Mouse (Mus musculus) liver, adult 2 months (tissue): ENCODE data around the gene Slc2a4. TPM values are rescaled to one million over a fixed set of nuclear protein-coding genes. Genes with fewer than 3 reads are reported as not detected.

Experiments
- DNase-seq: peaks from one replicate; pipeline ENCODE4 v3.0.0-alpha.2; 2011; ENCODE audit warnings: low read depth, low spot score; ENCODE audit errors: extremely low read depth
- H3K27ac ChIP-seq: fragments of 200-500 bp; replicated peaks from 2 replicates; pipeline ENCODE4 v1.5.1; 2012; ENCODE audit warnings: low read depth, mild to moderate bottlenecking, control low read depth, inconsistent platforms, low read length; ENCODE audit not compliant: insufficient read depth
- H3K27me3 ChIP-seq: fragments of 200-500 bp; 2 replicates; pipeline ENCODE4 v1.6.1; 2012; ENCODE audit warnings: mild to moderate bottlenecking, moderate library complexity, low read length, inconsistent platforms; ENCODE audit not compliant: control insufficient read depth, insufficient read depth
- H3K36me3 ChIP-seq: fragments of 200-500 bp; 2 replicates; pipeline ENCODE4 v1.6.1; 2012; ENCODE audit warnings: low read length, inconsistent platforms; ENCODE audit not compliant: control insufficient read depth, insufficient read depth
- H3K4me1 ChIP-seq: fragments of 200-500 bp; 2 replicates; pipeline ENCODE4 v1.6.1; 2011; ENCODE audit warnings: low read length; ENCODE audit not compliant: control insufficient read depth, insufficient read depth
- H3K4me3 ChIP-seq: fragments of 200-500 bp; 2 replicates; pipeline ENCODE4 v1.5.1; 2011; ENCODE audit warnings: low read depth, mild to moderate bottlenecking, control low read depth, low read length, moderate library complexity; ENCODE audit not compliant: insufficient read depth
- H3K79me2 ChIP-seq: fragments of 200-500 bp; 2 replicates; pipeline ENCODE4 v1.6.1; 2012; ENCODE audit warnings: inconsistent platforms, mild to moderate bottlenecking, low read length, moderate library complexity; ENCODE audit not compliant: control insufficient read depth, insufficient read depth
- H3K9ac ChIP-seq: fragments of 200-500 bp; 2 replicates; pipeline ENCODE4 v1.6.1; 2012; ENCODE audit warnings: low read depth, mild to moderate bottlenecking, control low read depth, inconsistent platforms, low read length
- CTCF ChIP-seq: fragments of 200-500 bp; IDR thresholded peaks from 2 replicates; pipeline ENCODE4 v1.5.1; 2011; ENCODE audit warnings: low read depth, low read length, control low read depth
- POLR2A ChIP-seq: fragments of 200-500 bp; IDR thresholded peaks from 2 replicates; pipeline ENCODE4 v1.6.1; 2011; ENCODE audit warnings: low read length, control low read depth; ENCODE audit not compliant: insufficient read depth; ENCODE audit errors: extremely low read depth
- WGBS: fragments of 180-500 bp; shearing (Covaris S2); methylation state at CpG from one replicate; pipeline ENCODE4 v1.1.7; 2018; 5-methylcytosine and 5-hydroxymethylcytosine counted together
- polyA plus RNA-seq: library from polyadenylated mRNA; depleted of rRNA; stranded (reverse); fragments of >200 nt; gene quantifications from 2 replicates; pipeline ENCODE4 v1.2.3, GENCODE M21; 2012; rRNA removed
- total RNA-seq: library from RNA; depleted of rRNA; stranded (reverse); fragments of >200 nt; gene quantifications from 2 replicates; pipeline ENCODE4 v1.2.3, GENCODE M21; 2014; rRNA removed

Gene Slc2a4
- total and polyA plus RNA-seq, 2 experiments = 0.39 to 0.83 TPM

- peak overlapping the region; percentile 67 for H3K9ac ChIP-seq
- no peaks in the 10 kb centered on the region for H3K4me1 ChIP-seq
- no peak for TF ChIP-seq CTCF
- under 1% methylated on average over 39 of the region's 39 CpGs for WGBS
- DNase-seq = no peak
- H3K27ac ChIP-seq = no peak overlapping the region
- H3K79me2 ChIP-seq = no peaks in the 10 kb centered on the region
- no peaks in the 10 kb centered on the region for H3K27me3 ChIP-seq
- peaks cover 3% of the 10 kb centered on the region; the same call in 1 of the 2 replicates for H3K36me3 ChIP-seq
- H3K4me3 ChIP-seq = peak overlapping the region; percentile 64
These were observed 46.0 kb downstream of the Slc2a4 start for GRCm38 (mm10) chr11:69901993-69902392.

GRCm38 (mm10) chr11:69901406-69901846 is 46.6 kb downstream of the Slc2a4 start:
- Histone ChIP-seq H3K27me3 (no peaks in the 10 kb centered on the region), H3K36me3 (peaks cover 2% of the 10 kb centered on the region; the same call in 1 of the 2 replicates), H3K4me1 (no peaks in the 10 kb centered on the region), H3K9ac (peak overlapping the region; percentile 67), H3K27ac (peak overlapping the region; percentile 69), H3K4me3 (peak overlapping the region; percentile 64), H3K79me2 (no peaks in the 10 kb centered on the region)
- 0% methylated on average over 42 of the region's 42 CpGs for WGBS
- DNase-seq = peak; percentile 88
- TF ChIP-seq POLR2A (0 out of 2 replicates have a peak, but pooled peaks have one; percentile 46), CTCF (no peak)

GRCm38 (mm10) chr11:69900471-69901405 is 47.2 kb downstream of the Slc2a4 start, which contains the start of the genes 2810408A11Rik and Neurl4:
2810408A11Rik (minus strand) TSS chr11:69900987.
Neurl4 (plus strand) TSS chr11:69901072.
- Histone ChIP-seq H3K27me3 (no peaks in the 10 kb centered on the region), H3K36me3 (peaks cover 2% of the 10 kb centered on the region; the same call in 1 of the 2 replicates), H3K27ac (peak within 1 kb of the TSS; percentile 69), H3K9ac (peak within 1 kb of the TSS; percentile 67), H3K79me2 (no peaks in the 10 kb centered on the region), H3K4me1 (no peaks in the 10 kb centered on the region), H3K4me3 (peak within 1 kb of the TSS; percentile 64)
- WGBS = 2% methylated on average over 38 of the region's 38 CpGs
- TF ChIP-seq POLR2A (0 out of 2 replicates have a peak, but pooled peaks have one; percentile 37), CTCF (no peak)
- peak; percentile 82 for DNase-seq

GRCm38 (mm10) chr11:69899870-69900269 is 48.1 kb downstream of the Slc2a4 start:
- Histone ChIP-seq H3K9ac (no peak overlapping the region), H3K79me2 (no peaks in the 10 kb centered on the region), H3K4me3 (no peak overlapping the region), H3K4me1 (no peaks in the 10 kb centered on the region), H3K27ac (no peak overlapping the region), H3K36me3 (peaks cover 2% of the 10 kb centered on the region; the same call in 1 of the 2 replicates), H3K27me3 (no peaks in the 10 kb centered on the region)
- no peak for DNase-seq
- TF ChIP-seq POLR2A (no peak), CTCF (no peak)
- 46% methylated on average over 4 of the region's 4 CpGs for WGBS

- no peak for TF ChIP-seq POLR2A
- TF ChIP-seq CTCF = no peak
- Histone ChIP-seq H3K36me3 (no peaks in the 10 kb centered on the region), H3K9ac (no peak within 1 kb of the TSS), H3K27ac (no peak within 1 kb of the TSS), H3K4me3 (no peak within 1 kb of the TSS), H3K79me2 (no peaks in the 10 kb centered on the region), H3K27me3 (no peaks in the 10 kb centered on the region), H3K4me1 (no peaks in the 10 kb centered on the region)
- no peak for DNase-seq
- 79% methylated on average over 4 of the region's 4 CpGs for WGBS
These were observed 52.7 kb downstream of the Slc2a4 start, which contains the start of gene Acap1 for GRCm38 (mm10) chr11:69895291-69895690. Acap1 (minus strand) TSS chr11:69895539.

DNA sequence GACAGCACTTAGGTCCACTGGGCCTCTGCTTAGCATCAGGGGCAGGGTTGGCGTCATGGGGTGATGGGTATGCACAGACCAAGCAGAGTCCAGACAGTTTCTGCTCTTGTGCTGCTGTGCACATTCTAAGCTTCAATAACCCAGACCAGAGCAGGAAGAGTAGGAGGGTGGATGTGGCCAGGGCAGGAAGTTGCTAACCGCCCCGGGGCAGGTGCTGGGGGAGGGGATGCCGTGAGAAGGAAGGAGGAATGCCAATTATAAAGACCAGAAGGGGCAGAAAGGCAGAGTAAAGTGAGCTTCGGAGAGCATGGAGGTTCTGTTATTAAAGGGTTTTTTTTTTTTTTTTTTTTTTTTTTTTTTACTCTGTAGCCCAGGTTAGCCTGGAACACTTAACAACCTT is 53.3 kb downstream of the Slc2a4 start:
- no peak overlapping the region for H3K27ac ChIP-seq
- H3K27me3 ChIP-seq = no peaks in the 10 kb centered on the region
- TF ChIP-seq POLR2A (no peak), CTCF (no peak)
- H3K79me2 ChIP-seq = no peaks in the 10 kb centered on the region
- no peaks in the 10 kb centered on the region for H3K4me1 ChIP-seq
- no peak for DNase-seq
- no peaks in the 10 kb centered on the region for H3K36me3 ChIP-seq
- H3K9ac ChIP-seq = no peak overlapping the region
- WGBS = 72% methylated on average over 5 of the region's 5 CpGs
- H3K4me3 ChIP-seq = no peak overlapping the region

Other genes with a start within 250 kb of the Slc2a4 start
Only the 30 nearest of the 33 such genes appear.
- gene Zbtb4, start 182.3 kb downstream of the Slc2a4 start, total RNA-seq = 2.6 and 4.4 TPM in 2 replicates
- 8.2 and 9.7 TPM in 2 replicates for gene Zbtb4, start 182.3 kb downstream of the Slc2a4 start, polyA plus RNA-seq
- 0.46 and 0.54 TPM in 2 replicates for gene Chrnb1, start 152.2 kb downstream of the Slc2a4 start, total RNA-seq
- gene Chrnb1, start 152.2 kb downstream of the Slc2a4 start, polyA plus RNA-seq = 0.28 and 0.35 TPM in 2 replicates
- 0.18 and 0.20 TPM in 2 replicates for gene Fgf11, start 146.3 kb downstream of the Slc2a4 start, total RNA-seq
- gene Fgf11, start 146.3 kb downstream of the Slc2a4 start, polyA plus RNA-seq = 0.33 and 0.34 TPM in 2 replicates
- gene Tmem102, start 142.6 kb downstream of the Slc2a4 start, total RNA-seq = 2.3 and 2.4 TPM in 2 replicates
- 13.5 and 15.7 TPM in 2 replicates for gene Tmem102, start 142.6 kb downstream of the Slc2a4 start, polyA plus RNA-seq
- not detected in 2 replicates for gene Gm39566, start 132.9 kb downstream of the Slc2a4 start, total RNA-seq
- not detected in 2 replicates for gene Gm39566, start 132.9 kb downstream of the Slc2a4 start, polyA plus RNA-seq
- not detected in 2 replicates for gene Spem2, start 129.7 kb downstream of the Slc2a4 start, total RNA-seq
- gene Spem2, start 129.7 kb downstream of the Slc2a4 start, polyA plus RNA-seq = not detected in 2 replicates
- gene Spem1, start 126.0 kb downstream of the Slc2a4 start, total RNA-seq = not detected in 2 replicates
- gene Spem1, start 126.0 kb downstream of the Slc2a4 start, polyA plus RNA-seq = 0.09 TPM in 1 of 2 replicates, not detected in the other
- 0.18 and 0.34 TPM in 2 replicates for gene Nlgn2, start 110.4 kb downstream of the Slc2a4 start, total RNA-seq
- gene Nlgn2, start 110.4 kb downstream of the Slc2a4 start, polyA plus RNA-seq = 0.93 and 1.9 TPM in 2 replicates
- 326 and 353 TPM in 2 replicates for gene Tmem256, start 109.7 kb downstream of the Slc2a4 start, total RNA-seq
- 284 and 370 TPM in 2 replicates for gene Tmem256, start 109.7 kb downstream of the Slc2a4 start, polyA plus RNA-seq
- 1.5 and 2.6 TPM in 2 replicates for gene Plscr3, start 101.8 kb downstream of the Slc2a4 start, total RNA-seq
- 18.5 and 19.3 TPM in 2 replicates for gene Plscr3, start 101.8 kb downstream of the Slc2a4 start, polyA plus RNA-seq
- 0.07 and 0.18 TPM in 2 replicates for gene Tnk1, start 89.5 kb downstream of the Slc2a4 start, total RNA-seq
- gene Tnk1, start 89.5 kb downstream of the Slc2a4 start, polyA plus RNA-seq = 0.17 TPM in 2 replicates
- gene Tmem95, start 70.2 kb downstream of the Slc2a4 start, total RNA-seq = not detected in 2 replicates
- not detected in 2 replicates for gene Tmem95, start 70.2 kb downstream of the Slc2a4 start, polyA plus RNA-seq
- 0.65 and 1.0 TPM in 2 replicates for gene Kctd11, start 66.8 kb downstream of the Slc2a4 start, total RNA-seq
- 0.68 and 1.6 TPM in 2 replicates for gene Kctd11, start 66.8 kb downstream of the Slc2a4 start, polyA plus RNA-seq
- 1.2 and 1.9 TPM in 2 replicates for gene Acap1, start 52.6 kb downstream of the Slc2a4 start, total RNA-seq
- gene Acap1, start 52.6 kb downstream of the Slc2a4 start, polyA plus RNA-seq = 2.3 and 3.3 TPM in 2 replicates
- gene 2810408A11Rik, start 47.2 kb downstream of the Slc2a4 start, total RNA-seq = 0.13 and 0.18 TPM in 2 replicates
- 0.06 and 0.11 TPM in 2 replicates for gene 2810408A11Rik, start 47.2 kb downstream of the Slc2a4 start, polyA plus RNA-seq
- gene Neurl4, start 47.1 kb downstream of the Slc2a4 start, total RNA-seq = 10.1 and 14.0 TPM in 2 replicates
- 12.6 and 20.7 TPM in 2 replicates for gene Neurl4, start 47.1 kb downstream of the Slc2a4 start, polyA plus RNA-seq
- 7.0 and 8.5 TPM in 2 replicates for gene Gps2, start 34.3 kb downstream of the Slc2a4 start, total RNA-seq
- 32.3 and 41.0 TPM in 2 replicates for gene Gps2, start 34.3 kb downstream of the Slc2a4 start, polyA plus RNA-seq
- 321 and 404 TPM in 2 replicates for gene Eif5a, start 26.2 kb downstream of the Slc2a4 start, total RNA-seq
- gene Eif5a, start 26.2 kb downstream of the Slc2a4 start, polyA plus RNA-seq = 374 and 408 TPM in 2 replicates
- gene Ybx2, start 12.4 kb downstream of the Slc2a4 start, total RNA-seq = not detected in 2 replicates
- gene Ybx2, start 12.4 kb downstream of the Slc2a4 start, polyA plus RNA-seq = 0.20 TPM in 1 of 2 replicates, not detected in the other
- gene Cldn7, start 16.6 kb upstream of the Slc2a4 start, total RNA-seq = 0.20 and 0.37 TPM in 2 replicates
- gene Cldn7, start 16.6 kb upstream of the Slc2a4 start, polyA plus RNA-seq = 0.26 and 0.46 TPM in 2 replicates
- gene Ctdnep1, start 33.0 kb upstream of the Slc2a4 start, total RNA-seq = 6.6 and 13.4 TPM in 2 replicates
- 39.1 and 45.3 TPM in 2 replicates for gene Ctdnep1, start 33.0 kb upstream of the Slc2a4 start, polyA plus RNA-seq
- gene Elp5, start 34.3 kb upstream of the Slc2a4 start, total RNA-seq = 19.5 and 21.3 TPM in 2 replicates
- 30.8 and 33.7 TPM in 2 replicates for gene Elp5, start 34.3 kb upstream of the Slc2a4 start, polyA plus RNA-seq
- 175 and 176 TPM in 2 replicates for gene Gabarap, start 43.0 kb upstream of the Slc2a4 start, total RNA-seq
- gene Gabarap, start 43.0 kb upstream of the Slc2a4 start, polyA plus RNA-seq = 430 and 476 TPM in 2 replicates
- gene Phf23, start 47.6 kb upstream of the Slc2a4 start, total RNA-seq = 8.0 and 8.5 TPM in 2 replicates
- 8.8 and 12.1 TPM in 2 replicates for gene Phf23, start 47.6 kb upstream of the Slc2a4 start, polyA plus RNA-seq
- 2.8 TPM in 2 replicates for gene Dvl2, start 52.4 kb upstream of the Slc2a4 start, total RNA-seq
- 3.7 and 4.5 TPM in 2 replicates for gene Dvl2, start 52.4 kb upstream of the Slc2a4 start, polyA plus RNA-seq
- 314 and 344 TPM in 2 replicates for gene Acadvl, start 67.2 kb upstream of the Slc2a4 start, total RNA-seq
- gene Acadvl, start 67.2 kb upstream of the Slc2a4 start, polyA plus RNA-seq = 302 and 314 TPM in 2 replicates
- 0.37 and 1.0 TPM in 2 replicates for gene Dlg4, start 68.8 kb upstream of the Slc2a4 start, total RNA-seq
- 1.1 and 1.3 TPM in 2 replicates for gene Dlg4, start 68.8 kb upstream of the Slc2a4 start, polyA plus RNA-seq
- 531 and 680 TPM in 2 replicates for gene Asgr1, start 105.9 kb upstream of the Slc2a4 start, total RNA-seq
- gene Asgr1, start 105.9 kb upstream of the Slc2a4 start, polyA plus RNA-seq = 730 and 786 TPM in 2 replicates
- 166 and 194 TPM in 2 replicates for gene Asgr2, start 144.5 kb upstream of the Slc2a4 start, total RNA-seq
- 212 and 216 TPM in 2 replicates for gene Asgr2, start 144.5 kb upstream of the Slc2a4 start, polyA plus RNA-seq
- gene Mgl2, start 182.1 kb upstream of the Slc2a4 start, total RNA-seq = 0.27 TPM in 1 of 2 replicates, not detected in the other
- gene Mgl2, start 182.1 kb upstream of the Slc2a4 start, polyA plus RNA-seq = 0.06 and 0.09 TPM in 2 replicates